Mouse (Mus musculus): Measurements from ENCODE around the gene Gm20662. TPM values are rescaled to one million over a fixed set of nuclear protein-coding genes. Genes with fewer than 3 reads are reported as not detected.
A peak's percentile ranks its signal among the peaks of the same experiment; 100 is the strongest.

Gene Gm20662
- polyA plus RNA-seq, 1 experiment from 2014 or later, result not detected

DNA sequence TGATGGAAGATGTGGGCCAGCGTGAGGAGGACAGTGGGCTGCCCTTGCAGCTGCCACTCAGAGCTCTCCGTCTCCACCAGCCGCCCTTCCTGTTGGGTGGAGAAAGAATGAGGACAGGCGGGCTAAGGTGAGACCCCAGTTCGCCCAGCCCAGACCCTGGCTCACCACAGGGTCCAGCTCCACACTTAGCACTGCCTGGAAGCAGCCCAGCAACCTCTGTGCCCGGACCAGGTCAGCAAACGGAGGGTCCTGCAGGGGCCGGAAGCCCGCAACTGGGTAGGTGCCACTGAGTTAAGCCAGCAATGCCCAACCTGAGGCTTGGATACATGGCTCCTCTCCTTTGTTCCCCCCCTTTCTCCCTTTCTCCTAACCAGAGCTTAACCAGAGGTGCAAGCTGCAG, 72.9 kb downstream of the Gm20662 start:
- Histone ChIP-seq H3K9me3 (no peaks in the 10 kb centered on the region), H3K27me3 (ENCODE audit: poor library complexity, severe bottlenecking) (no peaks in the 10 kb centered on the region), H3K4me1 (peaks cover 20% of the 10 kb centered on the region), H3K36me3 (replicated peaks) (peaks cover 62% of the 10 kb centered on the region), H3K4me3 (no peak overlapping the region), H3K27ac (no peak overlapping the region)
- DNase-seq (ENCODE audit: extremely low spot score, low spot score), result no peak
- WGBS, result 92% methylated on average over 9 of the region's 9 CpGs

DNA sequence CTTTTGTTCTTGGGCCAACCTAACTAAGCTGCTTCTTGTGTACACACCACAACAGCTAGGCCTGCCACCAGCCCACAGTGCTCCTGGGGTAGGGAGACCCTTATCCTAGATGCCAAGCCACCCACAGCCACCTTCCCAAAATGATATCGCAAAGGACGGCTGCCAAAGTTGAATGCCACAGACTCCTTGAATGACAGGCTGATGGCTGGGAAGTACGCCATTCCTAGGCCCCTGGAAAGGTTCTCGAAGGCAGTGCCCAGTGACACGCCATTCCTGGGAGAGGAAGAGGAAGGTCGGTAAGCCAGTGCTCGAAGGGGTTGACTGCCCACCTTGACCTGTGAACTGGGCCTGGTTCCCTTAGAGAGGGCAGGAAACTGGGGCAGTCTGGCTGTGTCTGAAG, 73.4 kb downstream of the Gm20662 start:
- Histone ChIP-seq H3K36me3 (replicated peaks) (peaks cover 57% of the 10 kb centered on the region), H3K9me3 (no peaks in the 10 kb centered on the region), H3K27me3 (ENCODE audit: poor library complexity, severe bottlenecking) (no peaks in the 10 kb centered on the region), H3K4me3 (no peak overlapping the region), H3K4me1 (peaks cover 20% of the 10 kb centered on the region), H3K27ac (no peak overlapping the region)
- DNase-seq (ENCODE audit: extremely low spot score, low spot score), result no peak
- WGBS, result 90% methylated on average over 7 of the region's 7 CpGs

DNA sequence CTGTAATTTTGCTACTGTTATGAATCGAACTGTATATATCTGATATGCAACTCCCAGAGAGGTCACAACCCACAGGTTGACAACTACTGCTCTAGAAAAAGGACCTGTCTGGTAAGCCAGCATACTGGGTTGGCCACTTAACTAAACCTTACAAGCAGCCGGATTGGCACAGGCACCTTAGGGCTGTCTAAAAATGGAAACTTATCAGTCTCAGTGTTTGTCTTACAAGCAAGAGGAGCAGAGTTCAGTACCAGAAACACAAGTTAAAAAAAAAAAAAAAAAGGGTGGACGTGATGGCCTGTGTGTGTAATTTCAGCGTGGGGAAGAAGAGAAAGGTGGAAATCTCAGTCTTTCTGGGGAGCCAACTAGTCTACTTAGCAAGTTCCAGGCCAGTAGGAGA, 75.7 kb downstream of the Gm20662 start:
- Histone ChIP-seq H3K4me3 (no peak overlapping the region), H3K4me1 (peaks cover 20% of the 10 kb centered on the region), H3K27me3 (ENCODE audit: poor library complexity, severe bottlenecking) (no peaks in the 10 kb centered on the region), H3K9me3 (no peaks in the 10 kb centered on the region), H3K36me3 (replicated peaks) (peaks cover 44% of the 10 kb centered on the region), H3K27ac (no peak overlapping the region)
- 87% methylated on average over 4 of the region's 4 CpGs for WGBS
- DNase-seq (ENCODE audit: extremely low spot score, low spot score), result no peak

DNA sequence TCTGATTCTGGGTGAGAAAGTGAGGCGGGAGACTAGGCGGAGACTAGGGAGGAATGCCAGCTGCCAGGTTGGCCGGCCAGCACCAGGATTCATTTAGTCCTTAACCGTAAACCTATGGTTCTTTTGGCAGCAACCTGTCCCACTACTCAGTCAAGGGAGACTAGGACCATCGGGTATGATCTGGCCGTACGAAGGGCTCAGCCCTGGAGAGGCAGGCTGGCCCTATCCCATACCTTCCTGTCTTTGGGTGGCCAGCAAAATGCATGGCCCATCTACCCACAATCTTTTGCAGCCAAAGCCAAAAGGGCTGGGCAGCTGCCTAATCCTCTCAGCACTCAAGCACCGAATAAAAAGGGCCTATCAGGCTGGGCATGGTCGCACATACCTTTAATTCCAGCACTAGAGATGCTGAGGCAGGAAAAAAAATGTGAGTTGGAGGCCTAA, 76.4 kb downstream of the Gm20662 start:
- Histone ChIP-seq H3K27me3 (ENCODE audit: poor library complexity, severe bottlenecking) (no peaks in the 10 kb centered on the region), H3K27ac (0 out of 2 replicates have a peak overlapping the region, but pooled peaks have one; percentile 51)
- DNase-seq (ENCODE audit: extremely low spot score, low spot score), result no peak

DNA sequence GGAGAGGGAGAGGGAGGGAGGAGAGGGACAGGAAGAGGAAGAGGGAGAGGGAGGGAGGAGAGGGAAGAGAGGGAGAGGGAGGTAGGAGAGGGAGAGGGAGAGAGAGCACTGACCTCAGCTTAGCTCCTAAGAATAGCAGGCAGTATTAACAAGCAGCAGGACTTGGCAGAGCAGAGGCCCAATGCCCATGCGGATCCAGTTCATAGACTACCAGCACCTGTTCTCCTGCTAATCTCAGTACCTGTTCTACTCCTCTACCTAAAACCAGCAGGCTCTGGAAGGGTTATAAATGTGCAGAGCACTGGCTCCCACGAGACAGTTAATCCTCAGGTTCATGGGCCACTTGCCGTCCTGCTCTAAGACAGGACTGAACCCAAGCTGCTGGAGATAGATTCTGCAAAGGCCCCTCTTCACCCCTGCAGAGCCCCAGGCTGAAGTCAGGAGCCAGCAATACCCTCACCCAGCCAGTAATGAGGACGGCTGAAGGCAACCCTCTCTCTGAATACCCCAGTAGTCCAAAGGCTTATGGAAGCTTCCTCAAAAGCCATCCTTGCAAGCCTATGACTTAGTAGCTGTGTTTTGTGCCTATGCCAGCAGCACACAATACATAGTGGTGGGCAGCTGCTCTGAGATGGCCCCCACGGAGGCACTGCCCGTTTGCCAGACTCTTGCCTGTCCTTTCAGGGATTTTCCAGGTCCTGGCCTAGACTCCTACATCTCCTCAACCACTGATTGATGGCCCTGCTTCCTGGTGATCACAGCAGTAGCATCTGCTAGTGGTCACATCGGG, 77.2 kb downstream of the Gm20662 start:
- Histone ChIP-seq H3K27ac (peak overlapping the region; percentile 51), H3K36me3 (replicated peaks) (peaks cover 41% of the 10 kb centered on the region), H3K27me3 (ENCODE audit: poor library complexity, severe bottlenecking) (no peaks in the 10 kb centered on the region), H3K4me1 (peaks cover 31% of the 10 kb centered on the region), H3K4me3 (no peak overlapping the region), H3K9me3 (no peaks in the 10 kb centered on the region)
- 72% methylated on average over 7 of the region's 7 CpGs for WGBS
- no peak for DNase-seq (ENCODE audit: extremely low spot score, low spot score)

More for the DNA sequence above, 76.4 kb downstream of the Gm20662 start:
- Histone ChIP-seq H3K36me3 (replicated peaks) (peaks cover 41% of the 10 kb centered on the region), H3K4me3 (no peak overlapping the region), H3K9me3 (no peaks in the 10 kb centered on the region), H3K4me1 (peaks cover 25% of the 10 kb centered on the region)
- WGBS, result 60% methylated on average over 9 of the region's 9 CpGs

DNA sequence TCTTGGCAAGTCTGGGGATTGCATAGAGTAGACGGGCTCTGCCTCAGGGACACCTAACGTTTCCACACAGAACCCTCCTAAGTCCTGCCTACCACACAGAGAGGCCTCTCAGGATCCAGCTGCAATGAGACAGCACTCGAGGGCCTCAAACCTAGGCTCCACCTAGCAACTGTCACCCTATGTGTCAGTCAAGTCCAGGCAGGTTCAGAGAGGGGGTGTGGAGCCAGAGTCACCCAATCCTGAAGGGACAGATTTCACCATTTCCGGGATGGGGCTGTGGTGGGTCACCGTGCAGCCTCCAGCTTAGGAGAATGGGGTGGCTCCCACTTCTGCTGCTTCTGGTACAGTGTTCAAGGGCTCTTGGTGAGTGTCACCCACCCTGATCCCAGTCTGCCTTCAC, 84.0 kb downstream of the Gm20662 start, which contains the start of gene Mst1:
Gene Mst1 (plus strand): TSS at position 269 of the 400 bp plus-strand sequence.
- H3K27me3 ChIP-seq (ENCODE audit: poor library complexity, severe bottlenecking), result peaks cover 47% of the 10 kb centered on the region
- peak within 1 kb of the TSS; percentile 88 for H3K27ac ChIP-seq
- 76% methylated on average over 5 of the region's 5 CpGs for WGBS
- H3K9me3 ChIP-seq, result no peaks in the 10 kb centered on the region
- no peak for DNase-seq (ENCODE audit: extremely low spot score, low spot score)
- peaks cover 20% of the 10 kb centered on the region for H3K36me3 ChIP-seq (replicated peaks)
- H3K4me1 ChIP-seq, result peaks cover 53% of the 10 kb centered on the region
- peak within 1 kb of the TSS; percentile 67 for H3K4me3 ChIP-seq

DNA sequence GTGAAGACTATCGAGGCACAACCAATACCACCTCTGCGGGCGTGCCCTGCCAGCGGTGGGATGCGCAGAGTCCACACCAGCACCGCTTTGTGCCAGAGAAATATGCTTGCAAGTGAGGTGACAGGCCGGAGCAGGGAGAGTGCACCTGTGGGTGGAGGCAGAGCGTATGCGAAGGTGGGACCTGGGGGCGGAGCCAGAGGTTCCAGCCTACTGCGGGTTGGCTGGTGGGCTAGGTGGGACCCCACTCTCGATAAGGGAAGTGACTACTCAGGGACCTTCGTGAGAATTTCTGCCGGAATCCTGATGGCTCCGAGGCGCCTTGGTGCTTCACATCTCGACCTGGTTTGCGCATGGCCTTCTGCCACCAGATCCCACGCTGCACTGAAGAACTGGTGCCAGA, 86.4 kb downstream of the Gm20662 start:
- Histone ChIP-seq H3K36me3 (replicated peaks) (peaks cover 38% of the 10 kb centered on the region), H3K27me3 (ENCODE audit: poor library complexity, severe bottlenecking) (peaks cover 47% of the 10 kb centered on the region), H3K9me3 (no peaks in the 10 kb centered on the region), H3K27ac (peak overlapping the region; percentile 25; the same call in 1 of the 2 replicates), H3K4me1 (peaks cover 47% of the 10 kb centered on the region), H3K4me3 (peak overlapping the region; percentile 32)
- WGBS, result 8% methylated on average over 19 of the region's 19 CpGs
- no peak for DNase-seq (ENCODE audit: extremely low spot score, low spot score)

DNA sequence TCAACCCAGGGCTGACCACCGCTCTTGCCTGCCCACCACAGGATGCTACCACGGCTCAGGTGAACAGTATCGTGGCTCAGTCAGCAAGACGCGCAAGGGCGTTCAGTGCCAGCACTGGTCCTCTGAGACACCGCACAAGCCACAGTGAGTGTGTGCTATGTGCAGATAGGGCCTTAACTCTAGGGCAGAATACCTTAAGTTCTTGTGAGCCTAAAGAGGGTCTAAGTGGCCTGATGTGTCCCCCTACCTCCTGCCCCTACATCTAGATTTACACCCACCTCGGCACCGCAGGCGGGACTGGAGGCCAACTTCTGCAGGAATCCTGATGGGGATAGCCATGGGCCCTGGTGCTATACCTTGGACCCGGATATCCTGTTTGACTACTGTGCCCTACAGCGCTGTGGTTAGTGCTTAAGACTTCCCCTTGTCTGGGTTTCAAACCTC, 86.9 kb downstream of the Gm20662 start, which contains the start of gene Rnf123:
Gene Rnf123 (minus strand): TSS at position 359 of the 444 bp plus-strand sequence.
- WGBS, result 32% methylated on average over 12 of the region's 12 CpGs
- no peak for DNase-seq (ENCODE audit: extremely low spot score, low spot score)
- peak within 1 kb of the TSS; percentile 32 for H3K4me3 ChIP-seq

DNA sequence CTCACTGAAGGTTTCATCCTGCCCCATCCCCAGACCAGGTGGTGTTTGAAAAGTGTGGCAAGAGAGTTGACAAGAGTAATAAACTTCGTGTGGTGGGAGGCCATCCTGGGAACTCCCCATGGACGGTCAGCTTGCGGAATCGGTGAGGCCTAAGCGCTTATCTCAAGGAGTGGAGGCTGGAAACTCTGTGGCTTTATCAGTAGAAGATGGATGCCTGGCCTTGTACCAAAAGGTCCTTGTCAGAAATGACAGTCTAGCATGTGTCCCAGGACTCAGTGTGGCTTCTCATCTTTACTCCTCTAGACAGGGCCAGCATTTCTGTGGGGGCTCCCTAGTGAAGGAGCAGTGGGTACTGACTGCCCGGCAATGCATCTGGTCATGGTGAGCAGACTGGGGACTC, 87.4 kb downstream of the Gm20662 start:
- H3K27me3 ChIP-seq (ENCODE audit: poor library complexity, severe bottlenecking), result peaks cover 47% of the 10 kb centered on the region
- H3K36me3 ChIP-seq (replicated peaks), result peaks cover 48% of the 10 kb centered on the region
- no peaks in the 10 kb centered on the region for H3K9me3 ChIP-seq
- no peak for DNase-seq (ENCODE audit: extremely low spot score, low spot score)
- no peak overlapping the region for H3K4me3 ChIP-seq
- no peak overlapping the region for H3K27ac ChIP-seq
- WGBS, result 85% methylated on average over 6 of the region's 6 CpGs
- H3K4me1 ChIP-seq, result peaks cover 37% of the 10 kb centered on the region

More for the DNA sequence above, 86.9 kb downstream of the Gm20662 start, which contains the start of gene Rnf123:
- H3K9me3 ChIP-seq, result no peaks in the 10 kb centered on the region
- H3K27me3 ChIP-seq (ENCODE audit: poor library complexity, severe bottlenecking), result peaks cover 47% of the 10 kb centered on the region
- H3K36me3 ChIP-seq (replicated peaks), result peaks cover 43% of the 10 kb centered on the region
- peaks cover 42% of the 10 kb centered on the region for H3K4me1 ChIP-seq
- peak within 1 kb of the TSS; percentile 25; the same call in 1 of the 2 replicates for H3K27ac ChIP-seq

DNA sequence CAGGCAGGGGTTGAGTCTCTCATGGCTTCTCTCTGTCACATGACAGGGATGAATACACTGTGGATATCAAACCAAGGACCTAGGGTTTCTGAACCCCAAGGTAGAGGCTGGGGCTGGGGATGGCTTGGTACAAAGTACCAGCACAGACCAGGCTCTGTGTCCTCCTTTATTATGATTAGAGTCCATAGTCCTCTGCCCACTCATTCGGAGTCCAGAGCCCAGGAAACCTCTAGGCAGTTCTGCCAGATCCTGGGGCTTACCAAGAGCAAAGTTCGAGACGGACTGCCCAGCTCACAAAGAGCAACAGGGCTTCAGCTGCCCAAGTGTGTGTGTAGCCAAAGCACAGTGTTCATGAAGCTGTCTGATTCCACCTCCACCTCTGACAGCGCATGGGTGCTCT, 89.1 kb downstream of the Gm20662 start:
- H3K27ac ChIP-seq, result no peak overlapping the region
- no peak for DNase-seq (ENCODE audit: extremely low spot score, low spot score)
- H3K27me3 ChIP-seq (ENCODE audit: poor library complexity, severe bottlenecking), result peaks cover 44% of the 10 kb centered on the region
- WGBS, result 92% methylated on average over 4 of the region's 4 CpGs
- peaks cover 65% of the 10 kb centered on the region for H3K36me3 ChIP-seq (replicated peaks)
- H3K9me3 ChIP-seq, result no peaks in the 10 kb centered on the region
- H3K4me3 ChIP-seq, result no peak overlapping the region
- peaks cover 24% of the 10 kb centered on the region for H3K4me1 ChIP-seq

DNA sequence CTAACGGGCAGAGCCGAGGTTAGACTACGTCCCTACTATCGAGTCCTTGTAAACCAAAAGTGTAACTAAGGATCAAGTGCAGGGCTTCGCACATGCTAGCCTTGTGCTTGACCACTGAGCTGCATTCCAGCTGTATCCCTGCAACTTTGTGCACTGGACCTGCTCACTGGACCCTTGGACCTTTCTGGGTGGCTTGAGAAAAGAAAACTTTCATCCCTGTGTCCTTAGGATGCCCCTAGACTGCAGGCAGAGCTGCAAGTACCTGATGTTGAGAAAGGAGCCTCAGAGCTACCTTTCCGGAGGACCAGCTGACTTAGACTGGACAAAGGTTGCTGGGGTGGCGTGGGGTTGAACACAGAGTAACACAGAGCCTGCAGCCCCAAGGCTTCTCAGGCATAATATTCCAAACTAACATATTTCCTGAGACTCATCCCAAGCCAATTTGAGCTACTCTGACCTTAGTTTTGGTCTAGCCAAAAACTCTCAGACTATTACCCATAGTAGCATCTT, 94.5 kb downstream of the Gm20662 start:
- Histone ChIP-seq H3K36me3 (replicated peaks) (peaks cover 74% of the 10 kb centered on the region), H3K27me3 (ENCODE audit: poor library complexity, severe bottlenecking) (no peaks in the 10 kb centered on the region), H3K4me1 (peaks cover 29% of the 10 kb centered on the region), H3K27ac (no peak overlapping the region), H3K4me3 (no peak overlapping the region), H3K9me3 (no peaks in the 10 kb centered on the region)
- 95% methylated on average over 7 of the region's 7 CpGs for WGBS
- DNase-seq (ENCODE audit: extremely low spot score, low spot score), result no peak

DNA sequence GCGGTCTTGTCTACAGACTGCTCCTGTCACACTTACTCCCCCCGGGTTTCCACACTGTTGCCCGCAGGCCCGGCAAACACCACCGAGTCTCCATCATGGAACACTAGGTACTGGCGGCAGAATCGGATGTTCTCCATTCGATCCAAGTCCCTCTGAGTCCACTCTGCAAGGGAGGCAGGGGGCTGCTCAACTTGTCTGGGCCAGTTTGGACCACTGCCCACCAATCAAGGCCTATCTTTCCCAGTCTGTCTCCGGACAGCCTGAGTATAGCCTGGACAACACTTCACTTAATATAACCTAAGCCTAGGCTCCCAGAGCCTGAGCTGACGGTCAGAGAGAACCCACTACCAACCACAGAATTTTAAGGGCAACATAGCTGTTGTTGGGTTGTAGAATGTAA, 97.4 kb downstream of the Gm20662 start:
- WGBS, result 80% methylated on average over 10 of the region's 10 CpGs
- Histone ChIP-seq H3K9me3 (no peaks in the 10 kb centered on the region), H3K4me1 (peaks cover 38% of the 10 kb centered on the region), H3K36me3 (replicated peaks) (peaks cover 44% of the 10 kb centered on the region), H3K27me3 (ENCODE audit: poor library complexity, severe bottlenecking) (no peaks in the 10 kb centered on the region), H3K27ac (peak overlapping the region; percentile 88), H3K4me3 (peak overlapping the region; percentile 79)
- no peak for DNase-seq (ENCODE audit: extremely low spot score, low spot score)

Measured in forebrain, embryonic 10.5 days (tissue).